Mouse (Mus musculus) retina, embryonic 14.5 days (tissue): ENCODE measurements at regions not wholly inside any gene's neighbourhood (a gene's known extent, or its start where the extent isn't known, plus 50 kb on each side); places are given as distances from the start of the nearest gene placed in this dataset.

Experiments
- DNase-seq: peaks from one replicate; pipeline ENCODE4 v3.0.0-alpha.2; 2015; ENCODE audit warnings: low spot score

DNA sequence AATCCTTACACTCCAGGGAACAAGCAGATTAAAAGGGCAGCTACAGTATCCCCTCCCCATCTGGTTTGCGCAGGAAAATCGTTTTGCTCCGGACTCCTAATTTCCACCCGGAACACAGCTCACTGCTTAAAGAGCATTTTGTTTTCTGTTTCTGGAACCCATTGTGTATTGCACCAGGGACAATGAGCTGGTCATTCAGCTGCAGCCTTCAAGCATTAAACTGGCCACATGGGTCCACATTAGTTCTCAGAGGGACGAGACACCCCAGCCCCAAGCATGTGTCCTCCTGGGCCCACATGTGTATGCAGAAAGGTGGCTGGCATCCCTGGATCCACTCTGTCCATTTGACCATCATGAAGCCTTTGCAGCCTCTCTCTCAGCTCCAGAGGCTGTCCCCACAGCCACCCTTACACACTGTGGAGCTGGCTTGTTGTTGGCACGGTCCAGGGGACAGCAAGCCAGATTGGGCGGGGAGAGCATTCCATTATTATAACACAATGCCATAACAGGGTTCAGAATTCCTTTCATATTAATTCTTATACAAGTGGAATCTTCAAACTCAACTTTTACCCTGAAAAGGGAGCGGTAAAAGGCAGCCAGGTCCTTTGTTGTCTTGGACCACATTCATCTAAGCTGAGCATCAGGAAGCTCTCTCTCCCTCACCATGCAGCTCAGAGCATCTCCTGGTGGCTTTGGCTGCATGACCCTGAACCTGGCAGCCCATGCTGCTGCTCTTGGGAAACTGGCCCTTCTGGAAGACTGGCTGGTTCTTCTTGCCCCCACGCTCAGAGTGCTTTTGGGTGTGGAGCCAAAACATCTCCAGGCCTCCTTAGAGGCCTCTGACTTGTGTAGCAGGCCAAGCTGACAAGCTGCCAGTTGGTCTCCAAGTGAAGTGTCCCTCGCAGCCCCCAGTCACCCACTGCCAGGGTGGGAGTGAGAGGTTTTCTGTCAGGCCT lies 373.4 kb downstream of the Foxo1 start:
- DNase-seq = no peak

DNA sequence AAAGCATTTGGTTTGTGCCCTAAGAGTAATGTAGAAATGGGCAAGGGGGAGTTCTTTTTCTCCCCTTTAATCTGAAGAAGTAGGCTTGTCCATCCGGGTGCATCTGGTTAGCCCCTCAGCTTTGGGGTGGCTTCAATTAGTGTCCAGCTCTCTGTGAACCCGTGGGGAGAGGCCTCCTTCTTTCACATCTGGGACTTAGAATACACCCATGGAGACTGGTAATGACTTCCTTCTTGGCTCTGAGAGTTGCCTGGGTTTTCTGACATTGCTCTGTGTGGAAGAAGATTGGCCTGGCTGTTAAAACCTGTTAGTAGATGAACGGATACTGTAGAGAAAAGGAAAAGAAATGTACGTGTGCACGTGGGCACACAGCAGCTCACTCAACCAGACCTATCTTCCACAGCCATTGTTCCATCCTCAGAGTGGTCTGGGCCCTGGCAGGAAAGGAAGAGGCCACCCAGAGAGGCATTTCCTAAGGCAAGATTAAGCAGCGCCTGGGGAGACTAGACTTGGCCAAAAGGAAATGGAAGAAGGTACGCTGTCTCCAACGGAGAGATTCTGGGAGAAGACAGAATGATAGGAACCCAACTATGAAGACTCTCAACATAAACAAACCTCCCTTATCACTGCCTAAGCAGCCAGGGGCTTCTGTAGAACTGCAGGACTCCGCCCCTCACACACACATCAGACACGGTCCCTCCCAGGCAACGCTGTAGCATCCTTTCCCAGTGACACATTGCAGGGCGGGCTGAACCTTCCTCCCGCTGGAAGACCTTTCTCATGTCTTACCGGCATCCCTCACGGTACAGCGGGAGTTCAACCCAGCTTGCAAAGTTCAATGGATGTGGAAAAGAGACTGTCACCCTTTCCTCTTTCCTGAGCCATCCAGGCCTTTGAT lies 372.4 kb downstream of the Foxo1 start:
- no peak for DNase-seq

DNA sequence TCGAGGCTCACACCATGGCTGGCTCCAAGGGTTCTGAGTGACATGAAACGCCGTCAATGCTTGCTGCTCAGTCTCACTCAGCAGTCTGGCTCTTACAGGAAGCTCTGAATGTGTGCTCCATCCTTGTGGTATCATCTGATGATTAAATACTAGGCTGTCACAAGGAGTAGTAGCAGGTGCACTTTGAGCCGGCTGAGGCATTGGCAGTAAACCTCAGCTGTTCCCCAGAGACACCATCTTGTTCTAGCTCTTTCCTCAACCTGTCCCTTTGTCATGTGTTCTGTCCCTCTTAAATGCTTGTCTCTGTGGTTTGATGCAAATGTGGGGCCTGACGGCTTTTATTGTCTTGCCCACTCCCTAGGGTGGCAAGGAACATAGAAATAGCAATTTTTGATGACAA lies 370.7 kb downstream of the Foxo1 start:
- DNase-seq = no peak

DNA sequence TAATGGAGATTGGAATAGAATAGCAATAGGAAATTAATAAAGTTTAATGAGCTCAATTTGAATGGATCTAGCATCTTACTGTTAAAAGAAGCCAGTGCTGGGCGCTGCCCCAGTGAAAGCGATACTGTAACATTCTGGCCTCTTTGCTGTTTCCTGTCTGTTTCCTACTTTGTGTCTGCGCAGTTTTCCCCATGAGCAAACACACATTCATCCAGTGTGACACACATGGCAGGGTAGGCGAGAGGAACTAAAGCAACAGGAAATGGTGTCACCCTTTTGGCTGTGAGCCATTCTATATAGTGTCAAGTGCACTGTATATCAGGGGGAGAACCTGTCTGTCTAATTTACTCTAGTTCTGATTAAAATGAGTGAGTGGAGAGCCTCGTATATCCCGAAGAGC lies 366.2 kb downstream of the Foxo1 start:
- DNase-seq = peak; percentile 38

DNA sequence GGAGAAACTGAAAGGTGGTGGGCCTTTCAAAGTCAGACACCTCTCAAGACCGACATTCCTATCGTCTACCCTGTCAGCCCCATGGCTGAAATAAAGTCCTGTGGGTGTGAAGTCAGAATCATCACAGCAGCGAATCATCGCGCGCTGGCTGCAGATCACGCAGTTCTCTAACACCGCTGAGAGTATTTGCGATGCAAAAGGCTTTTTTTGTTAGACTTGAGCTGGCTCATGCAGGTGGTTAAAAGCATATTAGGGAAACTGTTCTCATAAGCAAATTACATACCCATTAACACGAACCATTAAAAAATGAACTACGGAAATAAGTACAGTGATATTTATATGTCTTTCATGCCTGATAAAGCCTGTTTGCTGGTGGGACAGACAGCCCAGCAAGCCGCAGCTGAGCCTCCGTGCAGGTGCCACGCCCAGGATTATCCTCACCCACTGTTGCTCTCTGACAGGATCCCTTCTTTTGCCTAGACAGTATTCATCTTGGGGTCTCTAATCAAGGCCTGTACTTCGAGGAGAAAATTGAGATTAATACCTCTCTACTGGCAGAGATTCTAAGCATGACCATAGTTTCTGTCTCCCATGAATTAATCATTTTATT lies 365.5 kb downstream of the Foxo1 start:
- DNase-seq = no peak

DNA sequence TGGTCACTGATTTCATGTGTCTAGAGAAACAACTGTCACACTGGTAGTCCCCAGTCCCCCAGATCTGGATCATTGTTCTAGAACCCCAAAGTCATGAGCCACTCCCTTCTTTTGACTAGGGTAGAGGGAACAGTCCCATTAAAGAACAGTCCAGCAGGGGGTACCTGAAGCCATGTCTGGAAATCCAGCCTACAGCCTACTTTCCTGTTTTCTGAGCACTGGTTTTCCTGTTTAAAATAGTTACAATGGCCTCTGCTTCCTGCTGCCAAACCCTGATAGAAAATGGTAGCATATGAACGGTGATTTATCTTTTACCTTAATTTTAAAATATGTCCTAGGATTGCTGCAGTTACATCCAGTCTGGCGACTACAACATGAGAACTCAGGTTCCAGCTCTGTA lies 364.5 kb downstream of the Foxo1 start:
- no peak for DNase-seq

DNA sequence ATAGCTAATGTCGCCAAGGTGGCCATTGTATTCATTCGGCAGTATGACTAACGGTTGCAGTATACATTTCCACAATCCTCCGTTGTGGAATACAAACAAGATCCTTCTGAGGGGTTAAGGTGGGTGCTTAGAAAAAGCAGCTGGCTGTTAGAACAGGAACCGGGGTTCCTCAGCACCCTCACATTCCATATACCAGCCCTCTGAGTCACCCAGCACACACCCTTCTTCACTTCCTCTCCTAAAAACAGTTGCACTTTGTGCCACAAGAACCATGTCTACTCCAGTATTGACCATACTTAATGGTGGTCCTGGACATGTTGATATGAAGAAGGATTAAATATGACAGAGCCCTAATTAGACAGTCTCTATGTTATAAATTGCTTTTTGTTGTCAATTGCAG lies 362.1 kb downstream of the Foxo1 start:
- no peak for DNase-seq

DNA sequence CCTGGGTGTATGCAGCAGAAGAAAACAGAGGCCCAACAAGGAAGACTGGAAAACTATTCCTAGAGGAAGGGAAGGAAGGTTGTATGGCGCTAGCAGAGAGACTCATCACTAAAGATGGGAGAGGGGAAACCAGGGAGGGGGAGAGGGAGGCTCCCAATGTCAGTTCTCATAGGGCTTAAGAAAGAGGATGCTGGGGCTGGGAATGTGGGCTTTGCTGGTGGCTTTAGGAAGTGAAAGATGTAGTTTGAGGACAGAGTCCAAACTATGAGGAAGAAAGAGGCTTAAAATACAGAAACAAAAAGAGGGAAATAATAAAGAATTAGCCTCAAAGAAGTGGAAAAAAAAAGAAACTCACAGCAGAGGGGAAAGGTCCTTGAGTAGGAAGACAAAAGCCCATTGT lies 357.0 kb downstream of the Foxo1 start:
- no peak for DNase-seq

DNA sequence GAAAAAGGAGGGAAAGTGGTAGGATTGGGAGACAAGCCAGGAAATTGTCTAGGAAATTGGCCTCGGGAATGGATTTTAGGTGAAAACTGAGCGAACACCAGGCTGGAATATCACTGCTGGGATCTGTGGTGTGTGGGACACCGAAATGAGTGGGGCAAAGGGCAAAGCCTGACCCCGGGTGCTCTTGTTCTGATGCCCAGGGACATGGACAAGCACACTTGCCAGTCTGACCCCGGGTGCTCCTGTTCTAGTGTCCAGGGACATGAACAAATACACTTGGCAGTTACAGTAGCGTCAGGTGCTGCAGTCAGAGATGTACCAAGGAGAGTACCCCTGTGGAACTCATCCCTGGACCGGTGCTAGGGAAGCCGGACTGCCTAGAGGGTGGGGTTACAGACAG lies 354.4 kb downstream of the Foxo1 start:
- no peak for DNase-seq

DNA sequence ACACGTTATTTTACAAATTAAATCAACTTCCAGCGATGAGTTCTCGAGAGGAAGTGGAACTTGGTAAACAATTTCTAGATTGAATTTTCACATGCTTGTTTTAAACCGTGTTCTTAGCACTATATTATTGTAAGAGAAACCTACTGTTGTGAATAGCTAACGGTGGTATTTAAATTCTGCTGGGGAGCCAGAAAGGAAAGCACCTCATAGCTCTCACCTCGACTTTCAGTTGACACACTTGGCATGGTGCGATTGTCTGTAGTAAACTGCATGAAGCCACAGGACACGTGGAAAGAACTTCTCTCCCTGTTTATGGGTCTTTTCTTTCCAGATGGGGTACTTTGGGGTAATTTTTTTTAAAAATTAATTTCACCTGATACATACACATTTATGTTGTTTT lies 353.8 kb downstream of the Foxo1 start:
- DNase-seq = no peak

DNA sequence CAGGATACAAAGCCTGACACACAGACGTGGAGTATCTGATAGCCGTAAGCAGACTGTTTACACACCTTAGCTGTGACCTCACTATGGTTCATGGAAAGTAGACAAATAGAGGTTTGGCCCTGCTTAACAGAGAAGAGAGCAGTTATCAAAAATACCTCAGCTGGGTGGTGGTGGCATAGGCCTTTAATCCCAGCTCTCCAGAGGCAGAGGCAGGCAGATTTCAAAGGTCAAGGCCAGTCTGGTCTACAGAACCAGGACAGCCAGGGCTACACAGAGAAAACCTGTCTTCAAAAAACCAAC lies 350.7 kb downstream of the Foxo1 start:
- no peak for DNase-seq

DNA sequence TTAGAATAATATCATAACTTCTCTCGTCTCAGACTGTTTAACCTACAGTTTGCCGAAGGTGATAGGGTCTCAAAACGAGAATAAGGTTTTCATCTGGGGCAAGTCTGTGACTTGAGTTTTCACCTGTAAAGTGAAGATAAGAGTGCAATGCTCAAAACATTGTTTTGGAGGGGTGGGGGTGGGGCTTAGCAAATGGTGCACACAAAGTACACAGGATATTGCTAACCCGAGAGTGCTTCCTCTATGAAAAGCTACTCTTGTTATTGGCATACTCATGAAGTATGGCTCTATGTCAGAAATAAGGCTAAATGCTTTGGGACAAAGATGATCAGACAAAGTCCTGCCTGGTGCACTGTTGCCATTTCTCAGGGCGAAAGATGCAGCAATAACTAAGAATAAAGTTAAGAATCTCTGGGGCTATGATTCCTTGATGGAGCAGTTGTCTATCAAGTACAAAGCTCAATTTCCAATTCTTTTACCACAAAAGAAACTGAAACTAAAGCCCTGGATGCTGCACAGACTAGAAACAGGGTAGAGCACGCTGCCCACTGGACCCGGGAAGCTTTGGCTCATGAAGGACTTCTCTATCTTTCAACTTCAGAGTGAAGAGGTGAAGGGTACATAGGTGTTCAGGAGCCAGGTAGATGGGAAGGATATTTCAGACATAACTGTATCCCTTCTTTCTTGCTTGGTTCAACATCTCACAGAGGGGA lies 350.2 kb downstream of the Foxo1 start:
- DNase-seq = no peak

DNA sequence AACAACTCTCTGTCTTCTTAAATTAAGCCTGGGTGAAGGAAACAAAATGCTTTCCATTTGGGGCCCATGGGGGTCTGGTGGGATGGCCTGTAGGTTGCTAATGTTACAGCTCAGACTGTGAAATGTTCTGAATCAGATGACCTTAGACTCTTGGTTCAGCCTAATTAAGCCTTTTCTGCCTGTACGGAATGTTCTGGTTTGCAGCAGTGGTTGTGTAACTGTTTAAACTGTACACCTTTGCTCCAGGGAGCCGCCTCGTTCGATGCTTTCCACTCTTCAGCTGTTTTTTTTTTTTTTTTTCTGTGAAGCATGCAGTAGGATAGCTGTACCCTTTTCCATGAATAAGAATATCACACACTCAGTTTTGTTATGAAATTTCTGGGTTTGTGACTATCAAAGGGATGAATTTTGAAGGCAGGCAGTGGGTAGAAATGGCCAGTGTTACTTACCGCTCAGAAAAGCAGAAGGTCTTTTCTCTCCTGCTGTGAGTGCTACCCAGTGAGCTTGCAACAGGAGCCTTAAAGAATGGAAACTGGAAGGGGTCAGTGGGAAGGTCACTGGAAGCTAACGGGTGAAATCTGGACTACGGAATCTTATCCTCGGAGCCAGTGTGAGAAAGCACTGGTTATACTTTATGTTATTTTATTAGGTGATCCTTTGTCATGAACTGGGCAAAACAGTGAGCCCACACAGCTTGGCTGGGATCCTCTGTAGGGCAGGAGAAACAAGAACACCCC lies 349.4 kb downstream of the Foxo1 start:
- DNase-seq = peak; percentile 18

DNA sequence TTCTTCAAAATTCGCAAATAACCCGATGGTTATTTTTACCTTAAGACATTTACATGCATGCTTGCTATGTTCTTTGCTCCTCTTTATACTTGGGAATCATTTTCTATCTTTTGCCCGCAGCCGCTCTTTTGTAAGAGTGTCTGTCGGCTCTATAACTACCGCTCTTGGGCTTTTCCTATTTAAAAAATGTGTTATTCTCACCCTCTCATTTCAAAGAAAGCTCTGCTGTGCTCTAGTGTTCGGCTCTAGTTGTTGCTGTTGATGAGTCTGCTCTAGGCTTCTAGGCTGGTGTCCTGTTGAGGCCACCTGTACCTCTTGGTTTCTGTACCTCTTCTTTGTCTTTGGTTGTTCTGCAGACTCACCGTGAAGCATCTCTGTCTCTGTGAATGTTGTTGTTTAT lies 343.7 kb downstream of the Foxo1 start:
- no peak for DNase-seq

DNA sequence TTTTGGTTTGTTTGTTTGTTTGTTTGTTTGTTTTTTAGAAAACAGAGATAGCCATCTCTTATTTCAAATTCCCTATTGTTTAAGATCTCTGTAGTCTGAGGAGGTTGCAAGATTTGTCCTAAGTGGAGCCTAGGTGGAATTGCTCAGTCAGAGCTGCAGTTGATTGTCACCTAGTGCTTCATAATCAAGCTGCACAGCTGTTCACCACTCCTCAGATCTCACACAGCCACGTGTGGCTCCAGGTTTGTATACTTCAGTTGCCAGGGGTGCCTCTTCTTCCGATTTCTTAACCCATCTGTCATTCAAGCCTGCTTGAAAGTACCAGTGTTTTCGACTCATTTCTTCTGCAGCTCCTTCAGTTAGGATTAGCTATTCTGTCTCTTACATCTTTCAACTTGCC lies 342.3 kb downstream of the Foxo1 start:
- DNase-seq = no peak

DNA sequence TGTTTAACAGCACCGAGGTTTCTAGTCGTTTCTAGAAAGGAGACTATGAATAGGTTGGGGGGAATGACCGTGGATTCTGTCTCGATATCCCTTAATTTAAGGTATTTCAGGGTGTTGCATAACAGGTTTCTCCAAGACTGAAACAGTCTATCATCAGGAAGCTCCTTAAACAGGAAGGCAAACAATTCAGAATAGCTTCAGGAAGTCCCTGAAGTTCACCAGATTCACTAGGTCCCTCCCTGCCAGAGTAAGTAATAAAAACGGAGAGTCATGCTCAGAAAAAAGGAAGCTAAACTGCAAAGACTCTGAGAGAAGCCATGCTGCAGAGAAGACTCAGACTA lies 339.9 kb downstream of the Foxo1 start:
- no peak for DNase-seq

DNA sequence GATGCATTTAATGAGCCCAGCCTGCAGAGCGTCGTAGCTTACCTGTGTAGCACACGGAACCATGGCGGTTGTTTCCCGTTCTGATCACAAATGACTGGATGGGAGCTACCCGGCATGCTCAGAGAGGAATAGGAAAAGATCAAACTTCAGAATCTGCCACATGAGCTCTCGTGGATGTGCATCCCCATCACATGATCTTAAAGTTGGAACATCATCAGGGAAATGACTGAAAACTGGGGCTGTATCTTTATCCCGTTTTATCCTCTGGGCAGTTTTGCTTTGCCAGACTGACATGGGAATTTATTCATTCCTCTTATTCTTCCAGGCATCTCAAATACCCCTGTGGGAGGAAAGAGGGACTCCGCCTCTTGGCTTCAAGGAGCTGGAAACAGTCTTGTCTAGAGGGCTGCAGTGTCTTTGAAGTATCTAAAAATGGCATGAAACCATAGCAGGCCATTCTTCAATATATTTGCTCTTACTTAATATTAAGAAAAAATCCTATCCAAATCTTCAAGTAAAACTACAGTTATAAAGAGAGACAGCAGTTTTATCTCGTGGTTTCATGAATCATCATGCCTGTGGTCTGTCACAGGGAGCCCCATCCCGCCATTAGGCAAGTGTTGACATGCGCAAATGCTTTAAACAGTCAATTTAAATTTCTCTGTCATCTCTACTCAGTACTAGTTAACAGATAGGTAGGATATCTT lies 339.4 kb downstream of the Foxo1 start:
- no peak for DNase-seq

DNA sequence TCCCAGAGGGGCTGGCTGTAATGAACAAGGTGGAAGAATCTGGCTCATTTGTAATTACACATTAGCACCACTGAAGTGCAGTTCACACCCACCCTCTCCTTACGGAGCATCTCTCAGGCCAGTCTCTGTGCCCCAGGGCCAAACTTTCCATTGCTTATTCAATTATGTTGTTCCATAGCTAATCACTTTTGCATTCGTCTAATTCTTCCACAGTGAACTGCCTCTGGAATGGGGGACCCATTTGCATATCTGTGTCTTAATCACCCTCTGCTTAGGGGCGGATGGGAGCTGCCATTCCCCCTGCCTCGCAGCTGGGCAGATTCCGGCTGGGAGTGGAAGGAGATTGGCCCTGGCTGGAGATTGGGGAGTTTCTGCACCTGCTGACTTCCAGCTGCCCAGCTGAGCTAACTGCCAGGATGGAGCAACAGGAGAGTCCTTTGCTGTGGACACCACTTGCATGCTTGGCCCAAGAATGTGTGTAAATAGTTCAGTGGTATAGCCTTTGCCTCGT lies 337.2 kb downstream of the Foxo1 start:
- DNase-seq = no peak

DNA sequence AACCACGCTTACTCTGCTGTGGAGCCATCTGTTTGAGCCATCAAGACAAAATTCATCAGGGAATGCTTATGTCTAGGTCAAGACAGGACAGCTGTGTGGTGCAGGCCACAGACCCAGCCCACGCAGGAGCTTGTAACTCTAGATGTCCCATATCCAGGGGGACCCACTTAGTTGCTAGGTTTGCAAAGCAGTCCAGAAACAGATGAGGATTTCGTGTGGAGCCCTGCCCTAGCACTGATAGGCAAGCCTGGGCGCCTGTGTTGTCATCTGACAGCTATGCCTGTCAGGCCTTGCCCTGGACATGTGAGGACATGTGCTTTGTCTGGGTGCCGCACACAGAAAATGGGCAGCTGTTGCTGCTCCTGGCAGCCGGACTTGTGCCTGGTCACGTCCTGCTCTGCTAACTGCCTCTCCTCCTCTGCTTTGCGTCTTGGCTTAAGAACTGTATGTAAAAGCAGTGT lies 335.1 kb downstream of the Foxo1 start:
- no peak for DNase-seq

DNA sequence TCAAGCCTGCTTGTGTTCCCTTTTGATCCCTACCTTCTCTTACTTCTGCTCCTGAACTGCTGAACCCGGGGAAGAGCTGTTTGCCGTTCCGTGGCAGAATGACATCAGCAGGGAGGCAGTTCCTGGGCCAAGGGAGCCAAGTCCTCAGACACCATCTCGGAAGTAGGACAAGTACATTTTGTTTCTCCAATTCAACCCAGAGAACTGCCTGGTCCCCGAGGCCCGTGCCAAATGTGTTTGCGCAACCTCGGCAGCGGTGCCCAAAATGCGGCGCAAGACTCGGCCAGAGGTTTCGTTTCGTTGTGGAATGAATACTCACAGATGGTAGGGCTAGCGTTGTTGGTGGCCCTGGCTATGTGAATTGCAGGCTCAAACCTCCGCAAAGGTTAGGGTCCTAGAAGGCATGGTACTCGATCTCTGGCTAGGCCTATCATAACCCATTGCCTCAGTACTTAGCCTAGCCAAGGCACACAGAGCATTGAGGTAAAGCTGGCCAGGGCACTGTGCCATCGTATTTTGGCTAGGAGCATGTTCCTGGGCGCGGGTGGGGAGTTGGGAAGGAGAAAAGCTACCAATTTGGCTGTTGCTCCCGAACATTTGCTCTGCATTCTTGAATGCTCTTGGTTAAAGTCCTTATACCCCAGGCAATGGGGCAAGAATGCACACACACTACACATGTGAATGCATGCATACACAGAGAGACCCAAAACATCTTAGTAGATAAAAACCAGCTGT lies 333.0 kb downstream of the Foxo1 start:
- DNase-seq = no peak
